Mouse (Mus musculus) cerebellum, adult 8-10 months (tissue): ENCODE results near the gene Coq8b.

Experiments
- DNase-seq: peaks from one replicate; pipeline ENCODE4 v3.0.0; 2022

Coq8b gene

DNA sequence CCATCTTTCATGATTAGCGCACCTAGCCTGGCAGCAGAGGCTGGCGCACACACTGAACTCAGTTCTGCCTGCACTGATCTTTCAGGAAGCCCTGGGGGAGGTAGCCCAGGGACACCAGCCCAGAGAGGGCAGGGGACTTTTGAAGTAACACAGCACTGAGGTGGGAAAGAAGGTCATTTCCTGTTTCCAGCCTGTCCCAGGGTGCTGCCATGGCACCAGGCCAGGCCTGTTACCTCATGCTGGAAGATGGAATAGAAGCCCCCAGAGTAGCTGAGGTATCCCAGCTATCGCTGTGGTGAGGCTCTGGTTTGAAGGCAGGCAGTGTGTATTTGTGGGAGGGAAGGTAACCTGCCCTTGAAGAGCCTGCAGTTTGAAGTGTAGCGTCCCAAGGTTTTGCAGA, 42.1 kb downstream of the Coq8b start:
- DNase-seq, result no peak

DNA sequence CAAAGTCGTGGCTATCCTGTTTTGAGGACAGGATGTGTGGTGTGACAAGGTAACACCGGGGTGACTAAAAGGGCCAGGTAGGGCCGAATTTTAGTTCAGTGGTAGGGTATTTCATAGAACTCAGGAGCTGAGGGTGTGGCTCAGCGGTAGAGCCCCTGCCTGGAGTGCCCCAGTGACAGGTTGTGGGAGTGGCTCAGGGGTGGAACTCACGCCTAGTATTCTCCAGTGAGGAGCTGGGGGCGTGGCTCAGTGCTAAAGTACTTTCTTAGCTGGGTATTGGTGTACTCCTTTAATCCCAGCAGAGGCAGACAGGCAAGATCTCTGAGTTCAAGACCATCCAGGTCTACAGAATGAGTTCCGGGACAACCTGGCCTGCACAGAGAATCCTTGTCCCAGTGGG, 43.2 kb downstream of the Coq8b start:
- no peak for DNase-seq

DNA sequence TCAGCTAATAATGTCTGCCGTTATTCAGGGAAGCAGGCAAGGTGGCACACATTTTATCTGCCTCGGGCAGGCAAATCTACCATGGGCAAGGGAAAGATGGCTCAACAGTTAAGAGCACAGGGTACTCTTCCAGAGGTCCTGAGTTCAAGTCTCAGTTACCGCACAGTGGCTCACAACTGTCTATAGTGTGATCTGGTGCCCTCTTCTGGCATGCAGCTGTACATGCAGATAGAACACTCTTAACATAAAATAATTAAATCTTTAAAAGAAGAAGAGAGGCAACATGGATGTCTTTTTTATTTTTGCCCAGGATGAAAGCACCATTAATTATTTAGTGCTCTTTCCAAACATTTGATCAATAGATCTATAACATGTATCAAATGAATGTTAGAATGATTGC, 44.4 kb downstream of the Coq8b start:
- no peak for DNase-seq

DNA sequence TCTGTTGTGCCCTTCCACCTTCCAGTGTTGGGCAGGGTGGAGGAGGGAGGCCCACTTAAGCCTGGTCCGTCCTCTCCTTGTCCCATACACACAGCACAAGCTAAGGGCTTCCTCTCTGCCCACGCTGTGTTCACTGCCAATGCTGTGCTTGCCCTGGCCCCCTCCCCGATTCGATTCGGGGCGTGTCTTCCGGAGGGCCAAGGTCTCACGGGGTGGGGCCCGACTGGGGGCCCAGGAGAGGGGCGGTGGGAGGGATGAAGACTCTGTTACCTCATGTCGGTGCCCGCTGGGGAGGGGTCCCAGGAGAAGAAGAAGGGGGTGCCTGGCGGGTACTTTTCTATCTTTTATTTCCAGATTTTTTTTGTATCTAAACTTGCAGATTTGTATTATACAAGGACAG, 48.9 kb downstream of the Coq8b start:
- DNase-seq, result no peak

DNA sequence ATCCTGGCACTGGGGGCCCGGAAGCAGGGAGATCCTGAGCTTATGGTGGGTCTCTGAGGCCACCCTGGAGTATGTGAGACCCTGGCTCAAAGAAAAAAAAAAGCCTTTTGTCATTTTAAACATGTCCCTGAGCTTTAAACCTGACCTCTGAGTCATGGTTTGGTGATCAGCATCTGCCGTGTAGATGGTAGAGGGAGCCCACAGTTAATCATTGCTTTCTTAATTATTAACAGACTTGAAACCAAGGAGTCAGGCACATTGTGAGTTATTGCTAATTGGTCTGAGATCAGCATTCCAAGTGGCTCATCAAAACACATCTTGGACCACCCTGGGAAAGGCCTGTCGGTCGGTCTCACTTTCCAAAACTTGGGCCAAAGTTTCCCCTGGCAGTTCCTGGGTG, 49.4 kb downstream of the Coq8b start:
- no peak for DNase-seq

DNA sequence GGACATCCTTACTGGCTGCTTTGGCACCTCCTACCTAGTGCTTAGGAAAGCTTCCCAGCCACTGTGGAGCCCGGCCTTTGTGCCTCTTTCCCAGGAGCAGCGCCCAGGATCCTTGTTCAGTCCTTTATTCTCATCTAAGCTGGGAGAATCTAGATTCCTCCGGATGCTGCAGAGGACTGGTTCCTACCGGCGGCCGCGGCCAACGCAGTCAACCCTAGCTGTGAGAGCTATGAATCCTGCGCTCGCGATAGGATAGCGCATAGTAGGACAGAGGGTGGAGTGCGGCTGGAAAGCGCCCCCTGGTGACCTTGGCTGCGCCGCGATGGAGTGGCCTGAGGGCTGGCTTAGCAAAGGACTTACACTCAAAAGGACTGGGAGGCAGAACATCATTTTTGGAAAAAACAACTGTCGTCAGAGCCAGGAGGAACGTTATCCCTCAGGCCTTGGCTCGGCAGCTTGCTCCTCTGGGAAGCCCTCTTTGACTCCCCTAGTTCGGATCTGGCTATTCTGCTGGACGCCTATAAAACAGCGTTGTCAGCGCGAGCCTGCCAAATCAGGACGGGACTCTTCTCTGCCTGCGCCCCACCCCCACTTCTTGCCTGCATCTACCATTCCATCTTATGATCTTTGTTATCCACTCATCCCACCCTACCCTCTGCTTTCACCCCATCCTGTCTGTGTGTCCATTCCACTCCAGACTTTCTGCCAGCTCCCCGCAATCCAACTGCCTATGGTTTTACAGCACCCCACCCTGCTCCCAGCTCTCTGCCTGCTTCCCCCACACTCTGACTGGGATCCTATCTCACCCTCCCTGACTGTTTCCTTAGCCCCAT, 52.3 kb downstream of the Coq8b start:
- no peak for DNase-seq

DNA sequence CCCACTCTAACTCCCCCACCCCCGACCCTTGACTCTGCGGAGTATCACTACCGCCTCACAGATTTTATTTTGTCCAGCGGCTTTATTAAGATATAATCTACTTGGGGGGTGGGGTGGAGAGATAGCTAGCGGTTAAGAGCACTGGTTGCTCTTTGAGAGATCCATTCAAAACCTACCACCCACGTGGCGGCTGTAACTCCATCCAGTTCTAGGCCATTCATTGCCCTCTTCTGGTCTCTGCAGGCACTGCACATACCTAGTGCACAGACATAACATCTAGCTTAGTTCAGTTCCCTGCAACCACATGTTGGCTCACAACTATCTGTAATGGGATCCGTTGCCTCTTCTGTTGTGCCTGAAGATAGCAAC, 52.9 kb downstream of the Coq8b start:
- DNase-seq, result peak; percentile 49

DNA sequence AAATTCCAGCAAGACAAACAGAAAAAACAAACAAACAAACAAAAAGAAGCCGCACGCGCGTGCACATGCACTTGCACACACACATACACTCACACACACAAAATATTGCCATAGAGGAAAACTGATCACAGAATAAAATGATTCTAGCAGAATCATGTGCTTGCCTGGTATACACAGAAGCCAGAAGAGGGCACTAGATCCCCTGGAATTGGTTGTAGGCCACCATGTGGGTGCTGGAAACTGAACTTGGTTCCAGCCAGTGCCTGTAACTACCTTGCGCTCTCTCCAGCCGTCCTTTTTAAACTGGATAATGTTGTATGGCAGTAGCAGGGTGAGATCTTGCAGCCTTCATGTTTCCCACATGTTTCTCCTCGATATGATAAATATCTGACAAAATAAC, 55.9 kb downstream of the Coq8b start:
- DNase-seq, result no peak

DNA sequence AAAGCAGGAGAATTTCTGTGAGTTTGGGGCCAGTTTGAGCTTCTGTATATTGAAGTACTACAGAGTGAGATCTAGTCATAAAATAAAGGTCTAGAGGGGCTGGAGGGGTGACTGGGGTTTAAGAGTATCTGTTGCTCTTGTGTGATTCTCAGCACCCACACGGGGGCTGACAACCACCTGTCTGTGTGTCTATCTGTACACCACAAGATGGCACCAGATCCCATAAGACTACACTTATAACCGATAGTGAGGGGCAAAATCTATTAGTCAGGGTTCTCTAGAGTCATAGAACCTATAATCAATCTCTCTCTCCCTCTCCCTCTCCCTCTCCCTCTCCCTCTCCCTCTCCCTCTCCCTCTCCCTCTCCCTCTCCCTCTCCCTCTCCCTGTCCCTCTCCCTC, 57.7 kb downstream of the Coq8b start:
- DNase-seq, result no peak

DNA sequence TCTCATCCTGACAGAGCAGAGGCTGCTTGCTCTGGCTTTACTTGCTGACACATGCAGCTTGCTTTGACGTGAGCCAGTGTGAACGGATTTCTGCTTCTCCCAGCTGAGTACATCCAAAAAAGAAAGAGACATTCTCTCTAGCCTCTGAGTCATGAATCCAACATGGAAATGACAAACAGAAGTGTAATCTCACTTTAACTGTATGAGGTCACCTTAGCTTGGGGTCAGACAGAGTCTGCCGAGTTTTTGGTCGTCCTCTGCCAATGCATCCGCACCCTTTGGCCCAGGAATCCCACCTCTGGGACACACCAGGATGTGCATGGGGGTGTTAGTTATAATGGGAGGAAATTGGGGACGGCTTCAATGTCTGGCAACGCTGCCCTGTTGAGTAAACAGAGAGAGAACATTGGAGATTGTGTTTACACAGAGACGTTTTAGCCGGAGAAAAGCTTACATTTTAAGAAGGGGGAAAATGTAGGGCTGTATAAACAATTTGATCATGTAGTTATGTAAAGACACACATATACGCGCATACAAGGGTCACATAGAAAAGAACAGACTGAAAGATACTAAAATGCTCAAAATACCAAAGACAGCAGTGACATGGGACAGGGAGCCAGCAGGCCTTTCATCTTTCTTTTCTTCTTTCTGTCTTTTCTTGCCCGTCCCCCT, 59.1 kb downstream of the Coq8b start:
- DNase-seq, result no peak

DNA sequence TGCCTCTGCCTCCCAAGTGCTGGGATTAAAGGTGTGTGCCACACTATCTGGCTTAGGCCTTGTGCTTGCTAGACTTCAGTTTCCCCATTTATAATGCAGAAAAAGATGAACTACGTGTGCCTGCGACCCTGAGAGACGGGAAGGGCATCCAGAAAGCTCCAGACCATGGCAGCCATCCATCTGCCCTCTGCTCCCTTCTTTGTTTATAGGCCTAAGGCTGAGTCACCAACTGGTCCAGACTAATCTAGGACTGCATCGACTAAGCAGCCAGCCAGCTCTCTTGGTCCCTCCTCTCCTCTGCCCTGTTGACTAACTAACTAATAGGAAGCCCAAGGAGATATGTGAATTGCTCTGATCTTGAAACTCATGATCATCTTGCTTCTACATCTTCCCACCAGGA, 63.1 kb downstream of the Coq8b start:
- DNase-seq, result no peak

DNA sequence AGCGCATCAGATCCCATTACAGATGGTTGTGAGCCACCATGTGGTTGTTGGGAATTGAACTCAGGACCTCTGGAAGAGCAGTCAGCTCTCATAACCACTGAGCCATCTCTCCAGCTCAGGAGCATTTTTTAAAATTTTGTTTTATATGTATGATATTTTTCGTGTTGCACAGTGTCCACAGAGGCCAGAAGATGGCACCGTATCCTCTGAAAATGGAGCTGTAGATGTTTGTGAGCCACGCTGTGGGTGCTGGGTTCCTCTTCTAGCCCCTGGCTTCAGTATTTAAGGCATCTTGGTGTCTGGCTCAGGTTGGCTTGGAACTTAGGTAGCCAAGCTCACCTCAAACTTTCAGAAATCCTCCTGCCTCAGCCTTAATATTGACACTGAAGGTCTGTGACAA, 63.7 kb downstream of the Coq8b start:
- DNase-seq, result no peak

DNA sequence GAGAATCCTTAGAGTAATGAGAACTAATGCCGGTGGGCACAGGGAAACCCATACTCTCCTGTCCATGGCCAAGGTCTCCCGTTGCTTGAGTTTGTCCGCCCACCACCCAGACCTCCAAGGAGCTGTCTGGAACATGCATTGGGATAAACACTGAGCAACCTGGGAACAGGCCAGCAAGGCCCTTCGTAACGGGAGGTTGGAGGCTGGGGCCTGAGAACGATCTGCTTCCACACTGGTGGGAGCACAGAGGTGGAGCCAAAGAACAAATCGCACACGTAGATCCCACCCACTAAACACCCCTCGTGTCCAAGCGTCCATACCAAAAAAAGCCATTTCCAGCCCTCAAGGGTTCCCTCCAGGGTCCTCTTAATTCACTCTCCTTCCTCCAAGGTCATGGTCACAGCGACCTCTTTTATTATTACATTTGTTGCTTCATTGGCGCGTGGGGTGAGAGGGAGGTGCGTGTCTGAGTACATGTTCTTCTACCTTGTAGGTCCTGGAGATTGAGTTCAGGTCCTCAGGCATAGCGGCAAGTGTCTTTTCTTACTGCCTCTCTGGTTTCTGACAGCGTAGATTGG, 65.3 kb downstream of the Coq8b start:
- DNase-seq, result no peak

DNA sequence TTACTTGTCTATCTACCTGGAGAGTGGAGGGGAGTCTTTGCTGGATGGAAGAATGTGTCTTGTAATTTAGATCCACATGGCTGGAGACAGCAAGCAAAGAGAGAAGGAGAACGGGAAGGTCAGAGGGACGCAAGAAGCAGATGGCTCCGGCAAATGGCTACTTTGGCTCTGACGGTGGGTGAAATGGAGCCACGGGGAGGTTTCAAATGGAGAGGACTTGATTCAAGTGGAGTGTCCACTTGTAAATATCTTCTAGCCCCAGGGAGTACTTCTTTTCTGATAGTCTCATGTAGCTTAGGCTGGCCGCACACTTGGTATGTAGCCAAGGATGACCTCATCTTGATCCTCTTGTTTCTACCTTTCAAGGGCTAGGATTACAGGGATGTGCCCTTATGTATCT, 66.0 kb downstream of the Coq8b start:
- peak; percentile 49 for DNase-seq

DNA sequence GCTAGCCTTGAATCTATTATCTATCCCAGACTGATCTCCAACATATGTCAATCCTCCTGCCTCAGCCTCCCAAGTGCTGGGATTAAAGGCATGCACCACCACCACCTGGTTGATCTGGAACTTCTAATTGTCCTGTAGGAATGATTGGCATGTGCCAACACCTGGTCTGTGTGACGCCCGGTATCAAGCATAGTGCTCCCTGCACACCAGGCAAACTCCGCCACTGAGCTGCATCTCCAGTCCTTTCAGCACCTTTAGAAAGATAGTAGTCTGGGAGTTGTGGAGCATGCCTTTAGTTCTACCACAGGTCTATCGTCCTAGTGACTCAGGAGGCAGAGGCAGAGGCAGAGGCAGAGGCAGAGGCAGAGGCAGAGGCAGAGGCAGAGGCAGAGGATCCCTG, 67.5 kb downstream of the Coq8b start:
- no peak for DNase-seq

DNA sequence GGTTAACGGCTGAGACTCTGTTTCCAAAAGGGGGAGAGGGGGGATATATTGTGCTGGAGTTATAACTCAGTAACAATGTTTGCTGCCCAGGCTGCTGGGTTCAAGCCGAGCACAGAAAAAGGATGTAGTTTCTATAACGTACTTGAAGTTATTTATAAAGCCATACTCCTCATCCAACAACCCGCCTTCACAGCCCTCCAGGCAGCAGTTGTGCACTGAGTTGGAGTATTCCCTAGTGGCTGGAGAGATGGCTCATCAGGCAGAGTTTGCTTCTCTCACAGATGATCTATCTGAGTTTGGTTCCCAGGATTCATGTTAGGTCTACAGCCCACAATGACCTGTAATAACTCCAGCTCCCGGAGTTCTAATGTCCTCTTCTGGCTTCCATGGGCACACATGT, 68.0 kb downstream of the Coq8b start:
- DNase-seq, result no peak

DNA sequence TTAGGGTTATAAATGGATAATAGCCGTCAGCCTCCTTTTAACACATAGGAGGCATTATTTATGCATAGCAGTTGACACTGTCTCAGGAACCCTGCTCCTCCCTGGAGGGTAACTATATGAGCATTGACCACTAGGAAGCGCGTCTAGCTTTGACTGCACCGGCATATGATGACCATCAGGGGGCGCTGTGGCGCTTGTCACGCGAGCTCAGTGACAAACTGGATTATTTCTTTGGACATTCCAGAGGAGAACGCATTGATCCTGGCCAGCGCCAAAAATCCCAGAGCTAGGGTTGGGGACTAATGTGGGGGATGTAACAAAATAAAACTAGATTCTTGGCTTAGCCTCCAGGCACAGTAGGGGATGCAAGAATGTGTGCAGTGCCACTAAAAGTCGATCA, 69.3 kb downstream of the Coq8b start:
- DNase-seq, result peak; percentile 70

DNA sequence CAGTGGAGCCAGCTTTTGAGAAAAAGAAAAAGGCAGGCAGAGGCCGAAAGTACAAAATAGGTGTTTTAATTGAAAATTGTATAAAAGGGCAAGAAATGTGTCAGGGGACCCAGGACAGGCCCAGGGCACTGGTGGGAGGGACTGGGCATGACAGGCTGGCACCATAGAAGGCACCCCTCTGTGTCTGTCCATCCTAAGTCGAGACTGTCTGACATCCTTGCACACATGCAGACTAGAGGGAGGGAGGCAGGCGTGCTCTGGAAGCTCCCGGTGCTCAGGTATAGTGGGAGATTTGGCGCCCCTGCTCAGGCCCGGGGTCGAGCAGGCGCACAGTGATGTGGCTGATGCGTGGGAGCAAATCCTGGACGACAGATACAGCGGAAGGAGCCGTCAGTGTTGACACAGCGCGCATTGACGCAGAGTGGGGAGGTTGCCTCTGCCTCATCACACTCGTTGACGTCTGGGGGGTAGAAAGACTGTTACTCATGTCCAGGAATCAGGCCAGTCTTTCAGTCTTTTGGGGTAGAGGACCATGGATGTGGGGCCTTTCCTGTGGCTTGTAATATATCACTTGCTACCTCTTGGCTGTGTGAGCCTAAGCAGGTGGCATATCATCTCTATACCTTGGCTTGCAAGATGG, 72.4 kb downstream of the Coq8b start:
- no peak for DNase-seq

DNA sequence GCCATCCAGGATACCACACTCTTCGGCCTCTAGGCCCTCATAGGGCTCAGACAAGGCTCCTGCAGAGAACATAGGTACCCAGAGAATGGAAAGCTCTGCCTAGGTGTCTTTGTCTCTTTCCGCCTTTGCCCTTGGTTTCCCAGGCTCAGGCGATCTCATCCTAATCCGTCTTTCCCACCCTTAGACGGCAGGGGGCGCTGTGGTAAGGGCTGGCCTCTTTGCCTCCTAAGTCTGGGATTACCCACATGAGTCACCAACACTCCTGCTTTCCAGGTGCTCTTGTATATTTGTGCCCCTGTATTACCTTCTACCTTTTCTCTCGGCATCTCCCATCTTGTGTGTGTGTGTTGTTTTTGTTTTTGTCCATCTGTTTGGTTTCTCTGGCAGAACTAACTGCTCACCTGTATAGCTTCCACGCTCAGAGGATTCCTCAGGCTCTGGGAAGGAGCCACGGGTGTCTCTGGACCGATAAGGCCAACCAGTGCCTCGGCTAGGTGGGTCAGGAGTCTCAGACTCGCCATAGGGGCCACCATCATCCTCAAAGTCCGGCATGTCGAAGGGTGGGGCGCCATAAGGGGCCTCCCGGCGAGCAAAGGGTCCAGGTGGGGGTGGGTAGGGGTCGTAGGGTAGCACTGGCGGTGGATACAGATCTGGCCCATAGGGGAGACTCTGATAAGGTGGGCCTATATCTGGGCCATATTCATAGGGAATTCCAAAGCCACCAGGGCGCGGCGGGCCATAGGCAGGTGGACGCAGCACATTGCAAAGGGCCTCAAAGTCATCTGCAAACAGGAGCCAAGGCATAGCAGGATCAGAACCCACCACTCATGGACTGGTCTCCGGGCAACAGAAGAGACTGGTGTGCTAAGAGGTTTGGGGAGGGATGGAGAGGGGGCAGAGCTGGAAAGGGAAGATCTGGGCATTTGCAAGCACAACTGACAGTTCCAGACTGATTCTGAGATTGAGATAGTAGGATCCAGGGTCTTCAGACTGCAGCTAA, 73.6 kb downstream of the Coq8b start:
- DNase-seq, result no peak

DNA sequence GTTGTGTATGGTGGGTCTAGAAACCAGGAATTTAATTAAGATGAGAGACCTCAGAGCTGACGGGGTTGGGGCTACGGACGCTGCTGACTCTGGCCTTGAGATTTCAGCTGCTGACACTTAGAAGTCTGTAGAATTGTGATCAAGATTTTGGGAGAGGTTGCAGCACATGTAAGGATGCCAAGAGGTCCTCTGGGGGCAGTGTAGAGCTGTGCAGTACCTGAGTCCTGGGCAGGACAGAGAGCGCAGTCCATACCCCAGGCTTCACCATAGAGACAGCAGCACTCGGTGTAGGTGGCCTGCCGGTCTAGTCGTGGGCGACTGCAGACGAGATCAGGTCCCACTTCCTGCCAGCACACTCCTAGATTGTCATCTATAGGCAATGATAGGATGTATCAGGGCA, 74.7 kb downstream of the Coq8b start:
- DNase-seq, result no peak
